Mouse (Mus musculus): ENCODE measurements at regions not wholly inside any gene's neighbourhood (a gene's known extent, or its start where the extent isn't known, plus 50 kb on each side); places are given as distances from the start of the nearest gene placed in this dataset.

- TF ChIP-seq CTCF (IDR thresholded peaks at IDR 0.05; ENCODE audit: control insufficient read depth, insufficient read depth, insufficient replicate concordance, low read depth, low read length) (no peak), POLR2A (IDR thresholded peaks at IDR 0.05; ENCODE audit: control insufficient read depth, low read depth, low read length) (no peak)
These were observed 219.1 kb upstream of the Prdm1 start for GRCm38 (mm10) chr10:44747419-44747818.

Data from testis, adult 2 months (tissue).